Mouse (Mus musculus): ENCODE data around the gene Lasp1.
"Not testable (repeated sequence)": the region's sequence is repeated elsewhere in the genome, so short reads cannot be mapped to it uniquely, and the experiment has no call there.

The Lasp1 gene

GRCm38 (mm10) chr11:97798782-97799145, at the start of gene Lasp1:
Lasp1 (plus strand) TSS chr11:97799000.
- DNase-seq (ENCODE audit: low spot score in 2 of 2): peak; percentile 86 to 93

- no peak for DNase-seq (ENCODE audit: low spot score in 2 of 2)
Measured at GRCm38 (mm10) chr11:97753277-97753676, 45.5 kb upstream of the Lasp1 start.

GRCm38 (mm10) chr11:97758125-97758524, 40.7 kb upstream of the Lasp1 start:
- DNase-seq (ENCODE audit: low spot score in 2 of 2): no peak

- DNase-seq (ENCODE audit: low spot score in 2 of 2): no peak
Measured at GRCm38 (mm10) chr11:97758942-97759341, 39.9 kb upstream of the Lasp1 start.

- no peak for DNase-seq (ENCODE audit: low spot score in 2 of 2)
Measured at GRCm38 (mm10) chr11:97761638-97762037, 37.2 kb upstream of the Lasp1 start.

GRCm38 (mm10) chr11:97766154-97766881, 32.5 kb upstream of the Lasp1 start, which contains the start of gene Cwc25:
Cwc25 (minus strand) TSS chr11:97766556.
- DNase-seq (ENCODE audit: low spot score in 2 of 2): peak; percentile 93

- DNase-seq (ENCODE audit: low spot score in 2 of 2): no peak
Measured at GRCm38 (mm10) chr11:97769704-97770103, 29.1 kb upstream of the Lasp1 start.

GRCm38 (mm10) chr11:97771410-97771809, 27.4 kb upstream of the Lasp1 start:
- DNase-seq (ENCODE audit: low spot score in 2 of 2): no peak

- DNase-seq (ENCODE audit: low spot score in 2 of 2): no peak
Measured at GRCm38 (mm10) chr11:97775186-97775585, 23.6 kb upstream of the Lasp1 start.

- DNase-seq (ENCODE audit: low spot score in 2 of 2): no peak
Measured at GRCm38 (mm10) chr11:97775808-97776496, 22.8 kb upstream of the Lasp1 start, which contains the start of gene 1700001P01Rik. 1700001P01Rik (minus strand) TSS chr11:97775918.

GRCm38 (mm10) chr11:97776497-97777128, 22.2 kb upstream of the Lasp1 start:
- DNase-seq (ENCODE audit: low spot score in 2 of 2): no peak

GRCm38 (mm10) chr11:97777129-97777529, 21.7 kb upstream of the Lasp1 start:
- DNase-seq (ENCODE audit: low spot score in 2 of 2): no peak

GRCm38 (mm10) chr11:97778918-97779317, 19.9 kb upstream of the Lasp1 start:
- DNase-seq (ENCODE audit: low spot score in 2 of 2): no peak

- no peak for DNase-seq (ENCODE audit: low spot score in 2 of 2)
Measured at GRCm38 (mm10) chr11:97779968-97780701, 18.7 kb upstream of the Lasp1 start.

GRCm38 (mm10) chr11:97781478-97781831, 17.3 kb upstream of the Lasp1 start:
- no peak for DNase-seq (ENCODE audit: low spot score in 2 of 2)

GRCm38 (mm10) chr11:97781832-97782563, 16.8 kb upstream of the Lasp1 start, which contains the start of gene Rpl23:
Rpl23 (minus strand) TSS chr11:97782437.
- peak; percentile 98 to 100 for DNase-seq (ENCODE audit: low spot score in 2 of 2)

- no peak for DNase-seq (ENCODE audit: low spot score in 2 of 2)
Measured at GRCm38 (mm10) chr11:97782564-97782895, 16.3 kb upstream of the Lasp1 start.

- no peak for DNase-seq (ENCODE audit: low spot score in 2 of 2)
Measured at GRCm38 (mm10) chr11:97787961-97788360, 10.8 kb upstream of the Lasp1 start.

GRCm38 (mm10) chr11:97789727-97790126, 9.1 kb upstream of the Lasp1 start:
- DNase-seq (ENCODE audit: low spot score in 2 of 2): no peak

- not testable (repeated sequence) for DNase-seq (ENCODE audit: low spot score in 2 of 2)
Measured at GRCm38 (mm10) chr11:97790778-97791438, 7.9 kb upstream of the Lasp1 start.

- DNase-seq (ENCODE audit: low spot score in 2 of 2): no peak
Measured at GRCm38 (mm10) chr11:97793165-97793564, 5.6 kb upstream of the Lasp1 start.

Data from frontal cortex, postnatal 14 days (tissue).